Mouse (Mus musculus) hindbrain, embryonic 11.5 days (tissue): ENCODE data around the gene Psmb9. TPM values are rescaled to one million over a fixed set of nuclear protein-coding genes. Genes with fewer than 3 reads are reported as not detected.

ENCODE experiments used
- ATAC-seq: fragments of 200-750 bp; cut with Nextera tagmentation; 2 replicates; pipeline ENCODE4 v1.8.0; 2017; ENCODE audit warnings: mild to moderate bottlenecking, moderate TSS enrichment, moderate library complexity; ENCODE audit not compliant: low FRiP score
- DNase-seq: peaks from one replicate; pipeline ENCODE4 v3.0.0-alpha.2; 2015; ENCODE audit warnings: low spot score
- H3K27ac ChIP-seq: fragments of 300-500 bp; sonication (generic); 2 replicates; pipeline ENCODE4 v1.5.1; 2014; ENCODE audit warnings: mild to moderate bottlenecking, low read depth, low read length
- H3K27me3 ChIP-seq: fragments of 300-500 bp; sonication (generic); 2 replicates; pipeline ENCODE4 v1.6.1; 2014; ENCODE audit warnings: mild to moderate bottlenecking, low read length, moderate library complexity, mixed read lengths; ENCODE audit not compliant: control insufficient read depth, insufficient read depth
- H3K36me3 ChIP-seq: fragments of 300-500 bp; sonication (generic); 2 replicates; pipeline ENCODE4 v1.6.1; 2014; ENCODE audit warnings: mild to moderate bottlenecking, low read length, moderate library complexity, mixed read lengths; ENCODE audit not compliant: control insufficient read depth, insufficient read depth
- H3K4me1 ChIP-seq: fragments of 300-500 bp; sonication (generic); replicated peaks from 2 replicates; pipeline ENCODE4 v1.6.1; 2014; ENCODE audit warnings: low read length, mixed read lengths; ENCODE audit not compliant: control insufficient read depth, insufficient read depth
- H3K4me2 ChIP-seq: fragments of 300-500 bp; sonication (generic); replicated peaks from 2 replicates; pipeline ENCODE4 v1.6.1; 2014; ENCODE audit warnings: mild to moderate bottlenecking, low read depth, low read length
- H3K4me3 ChIP-seq: fragments of 300-500 bp; sonication (generic); 2 replicates; pipeline ENCODE4 v1.5.1; 2014; ENCODE audit warnings: low read depth, low read length
- H3K9ac ChIP-seq: fragments of 300-500 bp; sonication (generic); 2 replicates; pipeline ENCODE4 v1.6.1; 2014; ENCODE audit warnings: low read depth, low read length
- H3K9me3 ChIP-seq: fragments of 300-500 bp; sonication (generic); 2 replicates; pipeline ENCODE4 v1.6.1; 2016; ENCODE audit warnings: low read length; ENCODE audit not compliant: control insufficient read depth
- WGBS: fragments of 180-500 bp; shearing (Covaris S2); extraction: QIAGEN DNeasy Blood & Tissue Kit; methylation state at CpG from one replicate; pipeline ENCODE4 v1.1.7; 2014; 5-methylcytosine and 5-hydroxymethylcytosine counted together
- polyA plus RNA-seq: library from polyadenylated mRNA; unstranded; fragments of >200 nt; fragmentation: Nextera tagmentation; extraction: Ambion mirVana; gene quantifications from 2 replicates; pipeline ENCODE4 v1.2.1, GENCODE M21; 2014

Gene Psmb9
- polyA plus RNA-seq, 1 experiment from 2014 or later: 0.42 TPM

- no peak for DNase-seq
- no peak for ATAC-seq
- Histone ChIP-seq H3K4me2 (peak within 1 kb of the TSS; percentile 89), H3K9ac (peak within 1 kb of the TSS; percentile 39), H3K27ac (no peak within 1 kb of the TSS), H3K9me3 (no peaks in the 10 kb centered on the region), H3K36me3 (no peaks in the 10 kb centered on the region), H3K4me3 (peak within 1 kb of the TSS; percentile 61), H3K27me3 (peaks cover 34% of the 10 kb centered on the region), H3K4me1 (peaks cover 6% of the 10 kb centered on the region; the same call in 1 of the 2 replicates)
- 59% methylated on average over 5 of the region's 5 CpGs for WGBS
These were observed 15.9 kb upstream of the Psmb9 start, which contains the start of gene Tap2 for GRCm38 (mm10) chr17:34203444-34203843. Gene Tap2 (plus strand): TSS chr17:34203527.

GRCm38 (mm10) chr17:34202760-34203442 is 15.3 kb upstream of the Psmb9 start:
- ATAC-seq (0 out of 2 replicates have a peak, but pooled peaks have one; percentile 35), DNase-seq (no peak)
- Histone ChIP-seq H3K4me2 (no peak overlapping the region), H3K27me3 (peaks cover 39% of the 10 kb centered on the region), H3K9ac (no peak overlapping the region), H3K4me3 (no peak overlapping the region), H3K27ac (no peak overlapping the region), H3K9me3 (no peaks in the 10 kb centered on the region), H3K4me1 (peaks cover 9% of the 10 kb centered on the region), H3K36me3 (no peaks in the 10 kb centered on the region)
- 77% methylated on average over 4 of the region's 4 CpGs for WGBS

DNA sequence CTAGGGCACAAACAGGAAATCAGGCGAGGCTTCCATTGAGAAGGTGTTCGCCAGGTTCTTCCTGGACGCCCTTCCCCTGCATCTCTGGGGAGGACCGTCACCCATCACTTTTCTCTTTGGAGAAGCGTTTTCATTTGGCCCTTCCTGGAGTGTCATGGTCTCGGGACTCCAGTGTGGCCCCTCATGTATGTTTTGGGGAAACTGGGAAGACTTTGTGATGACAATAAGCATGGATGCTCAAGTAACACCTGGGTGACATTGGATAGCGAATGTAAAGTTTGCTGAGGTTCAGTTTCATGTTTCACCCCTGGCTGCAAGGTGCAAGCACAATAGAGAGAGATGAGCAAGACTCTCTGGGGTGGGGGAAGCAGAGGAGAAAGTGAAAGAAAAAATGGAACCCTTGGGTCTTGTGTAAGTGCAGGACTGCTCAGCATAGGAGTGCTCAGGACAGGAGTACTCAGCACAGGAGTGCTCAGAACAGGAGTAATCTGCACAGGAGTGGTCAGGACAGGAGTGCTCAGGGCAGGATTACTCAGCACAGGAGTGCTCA is 14.0 kb upstream of the Psmb9 start:
- 76% methylated on average over 7 of the region's 7 CpGs for WGBS
- H3K4me3 ChIP-seq: no peak overlapping the region
- DNase-seq (no peak), ATAC-seq (no peak)
- no peak overlapping the region for H3K9ac ChIP-seq
- peaks cover 49% of the 10 kb centered on the region for H3K27me3 ChIP-seq
- no peaks in the 10 kb centered on the region for H3K36me3 ChIP-seq
- H3K9me3 ChIP-seq: no peaks in the 10 kb centered on the region
- peaks cover 9% of the 10 kb centered on the region for H3K4me1 ChIP-seq
- no peak overlapping the region for H3K4me2 ChIP-seq
- no peak overlapping the region for H3K27ac ChIP-seq

- H3K9me3 ChIP-seq: no peaks in the 10 kb centered on the region
- no peaks in the 10 kb centered on the region for H3K36me3 ChIP-seq
- WGBS: 88% methylated on average over 16 of the region's 16 CpGs
- peaks cover 9% of the 10 kb centered on the region for H3K4me1 ChIP-seq
- H3K27me3 ChIP-seq: peaks cover 54% of the 10 kb centered on the region
- H3K27ac ChIP-seq: no peak overlapping the region
- H3K4me2 ChIP-seq: no peak overlapping the region
- H3K4me3 ChIP-seq: no peak overlapping the region
- no peak overlapping the region for H3K9ac ChIP-seq
- ATAC-seq (no peak), DNase-seq (no peak)
These were observed 13.4 kb upstream of the Psmb9 start for GRCm38 (mm10) chr17:34200772-34201505.

GRCm38 (mm10) chr17:34200047-34200446 is 12.5 kb upstream of the Psmb9 start:
- H3K36me3 ChIP-seq: no peaks in the 10 kb centered on the region
- no peak overlapping the region for H3K9ac ChIP-seq
- ATAC-seq (no peak), DNase-seq (no peak)
- H3K27ac ChIP-seq: no peak overlapping the region
- no peak overlapping the region for H3K4me2 ChIP-seq
- WGBS: 83% methylated on average over 10 of the region's 10 CpGs
- peaks cover 8% of the 10 kb centered on the region for H3K4me1 ChIP-seq
- no peaks in the 10 kb centered on the region for H3K9me3 ChIP-seq
- peaks cover 49% of the 10 kb centered on the region for H3K27me3 ChIP-seq
- H3K4me3 ChIP-seq: no peak overlapping the region

GRCm38 (mm10) chr17:34199050-34199619 is 11.6 kb upstream of the Psmb9 start:
- no peak overlapping the region for H3K4me3 ChIP-seq
- H3K9me3 ChIP-seq: no peaks in the 10 kb centered on the region
- peaks cover 49% of the 10 kb centered on the region for H3K27me3 ChIP-seq

DNA sequence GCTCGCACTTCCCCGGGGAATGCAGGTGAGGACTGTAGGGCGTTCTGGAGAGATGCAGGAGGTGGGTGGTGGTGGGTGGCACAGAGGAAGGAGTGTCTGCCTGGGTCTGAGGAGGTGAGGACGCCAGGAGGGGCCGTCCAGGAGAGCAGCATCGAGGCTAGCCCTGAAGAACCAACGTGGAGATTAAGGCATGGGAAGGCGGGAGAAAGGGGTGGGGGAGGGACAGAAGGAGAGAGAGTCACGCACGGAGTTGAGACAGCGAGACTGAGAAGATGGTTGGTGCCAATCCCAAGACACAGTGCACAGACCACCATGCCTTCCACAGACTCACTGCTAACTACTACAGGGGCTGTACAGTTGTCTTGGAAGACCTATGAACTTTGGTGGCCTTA is 11.0 kb upstream of the Psmb9 start:
- H3K36me3 ChIP-seq: no peaks in the 10 kb centered on the region
- H3K9ac ChIP-seq: no peak overlapping the region
- ATAC-seq (no peak), DNase-seq (no peak)
- H3K4me2 ChIP-seq: peak overlapping the region; percentile 57
- peaks cover 50% of the 10 kb centered on the region for H3K27me3 ChIP-seq
- peak overlapping the region; percentile 33 for H3K4me3 ChIP-seq
- peaks cover 3% of the 10 kb centered on the region for H3K4me1 ChIP-seq
- no peak overlapping the region for H3K27ac ChIP-seq
- no peaks in the 10 kb centered on the region for H3K9me3 ChIP-seq
- WGBS: 7% methylated on average over 11 of the region's 11 CpGs

More at GRCm38 (mm10) chr17:34199050-34199619, 11.6 kb upstream of the Psmb9 start:
- no peak overlapping the region for H3K9ac ChIP-seq
- H3K27ac ChIP-seq: no peak overlapping the region
- H3K4me1 ChIP-seq: peaks cover 3% of the 10 kb centered on the region
- H3K36me3 ChIP-seq: no peaks in the 10 kb centered on the region
- 69% methylated on average over 12 of the region's 12 CpGs for WGBS
- no peak for ATAC-seq
- no peak overlapping the region for H3K4me2 ChIP-seq
- no peak for DNase-seq

DNA sequence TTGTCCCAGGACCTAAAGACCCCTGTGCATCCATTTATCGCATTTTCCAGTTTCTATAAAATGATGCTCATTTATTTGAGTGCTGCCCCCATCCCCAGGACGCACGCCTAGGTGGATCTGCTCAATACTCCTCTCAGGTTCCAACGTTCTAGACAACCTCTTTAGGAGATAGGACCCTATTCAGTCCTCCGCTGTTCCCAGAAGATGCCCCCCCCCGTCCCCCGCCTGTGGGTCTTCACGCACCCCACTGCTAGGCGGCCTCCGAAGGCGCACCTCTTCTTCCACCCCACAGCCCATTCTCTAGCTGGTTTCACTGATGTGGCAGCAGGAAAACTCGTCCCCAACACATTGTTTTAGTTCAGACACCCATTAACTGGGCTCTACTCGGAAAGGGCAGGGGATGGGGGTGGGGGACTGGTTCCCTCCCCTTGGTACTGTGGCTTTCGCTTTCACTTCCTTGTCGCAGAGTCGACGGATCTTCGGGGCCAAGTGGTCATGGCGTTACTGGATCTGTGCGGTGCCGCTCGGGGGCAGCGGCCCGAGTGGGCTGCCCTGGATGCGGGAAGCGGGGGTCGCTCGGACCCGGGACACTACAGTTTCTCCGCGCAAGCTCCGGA is 10.4 kb upstream of the Psmb9 start:
- peak; percentile 24 for DNase-seq
- ATAC-seq: no peak
- Histone ChIP-seq H3K27me3 (peaks cover 51% of the 10 kb centered on the region), H3K36me3 (no peaks in the 10 kb centered on the region), H3K4me1 (peaks cover 3% of the 10 kb centered on the region), H3K9ac (no peak overlapping the region), H3K4me2 (peak overlapping the region; percentile 57), H3K4me3 (peak overlapping the region; percentile 33), H3K9me3 (no peaks in the 10 kb centered on the region), H3K27ac (no peak overlapping the region)
- WGBS: 1% methylated on average over 32 of the region's 32 CpGs
